Mouse (Mus musculus) MEL (cell line): ENCODE measurements around the gene Pparg. TPM values are rescaled to one million over a fixed set of nuclear protein-coding genes. Genes with fewer than 3 reads are reported as not detected.

ENCODE experiments used
- DNase-seq: peaks from one replicate; pipeline ENCODE4 v3.0.0; 2011; ENCODE audit warnings: low read depth, low spot score
- H3K27ac ChIP-seq: 2 replicates; pipeline ENCODE4 v1.5.1; 2012; ENCODE audit warnings: low read depth, mild to moderate bottlenecking, control low read depth, low read length, moderate library complexity; ENCODE audit not compliant: control insufficient read depth
- H3K27me3 ChIP-seq, 2 experiments: fragments of 150-350 bp in 1 of 2; sonication (generic) in 1 of 2; 2 replicates each; pipeline ENCODE4 v1.6.1; 2012; ENCODE audit warnings: low read length in 2 of 2, mild to moderate bottlenecking in 2 of 2, improper control_type of control experiment in 1 of 2, moderate library complexity in 1 of 2; ENCODE audit not compliant: insufficient read depth in 2 of 2, control insufficient read depth in 1 of 2
- H3K36me3 ChIP-seq, 2 experiments: 2 replicates each; pipeline ENCODE4 v1.6.1; 2012 to 2014; ENCODE audit warnings: low read length in 2 of 2, improper control_type of control experiment in 1 of 2, inconsistent platforms in 1 of 2, mild to moderate bottlenecking in 1 of 2; ENCODE audit not compliant: insufficient read depth in 2 of 2, control insufficient read depth in 1 of 2
- H3K4me1 ChIP-seq, 2 experiments: fragments of 150-350 bp in 1 of 2; sonication (generic) in 1 of 2; 2 replicates each; pipeline ENCODE4 v1.6.1; 2012; ENCODE audit warnings: low read length in 2 of 2, improper control_type of control experiment in 1 of 2, mild to moderate bottlenecking in 1 of 2; ENCODE audit not compliant: insufficient read depth in 2 of 2, control insufficient read depth in 1 of 2
- H3K4me3 ChIP-seq, 2 experiments: fragments of 150-350 bp in 1 of 2; sonication (generic) in 1 of 2; 2 replicates each; pipeline ENCODE4 v1.5.1; 2012; ENCODE audit warnings: low read depth in 2 of 2, low read length in 2 of 2, mild to moderate bottlenecking in 2 of 2, moderate library complexity in 2 of 2, control low read depth in 1 of 2, improper control_type of control experiment in 1 of 2; ENCODE audit not compliant: control insufficient read depth in 1 of 2, insufficient read depth in 1 of 2
- H3K79me2 ChIP-seq: 2 replicates; pipeline ENCODE4 v1.6.1; 2012; ENCODE audit warnings: mild to moderate bottlenecking, low read length, moderate library complexity; ENCODE audit not compliant: control insufficient read depth, poor library complexity, insufficient read depth
- H3K9ac ChIP-seq: 2 replicates; pipeline ENCODE4 v1.6.1; 2012; ENCODE audit warnings: low read depth, mild to moderate bottlenecking, control low read depth, low read length, moderate library complexity; ENCODE audit not compliant: control insufficient read depth, poor library complexity, severe bottlenecking
- H3K9me3 ChIP-seq: fragments of 150-350 bp; sonication (generic); replicated peaks from 2 replicates; pipeline ENCODE4 v1.6.1; 2012; ENCODE audit warnings: mild to moderate bottlenecking, low read length, improper control_type of control experiment, moderate library complexity; ENCODE audit not compliant: insufficient read depth
- CTCF ChIP-seq, 3 experiments: IDR thresholded peaks in 2 of 3; conservative IDR thresholded peaks in 1 of 3; 2 replicates each; pipeline ENCODE4 v1.5.1; 2011 to 2012; ENCODE audit warnings: low read length in 3 of 3, low read depth in 2 of 3, mild to moderate bottlenecking in 2 of 3, improper control_type of control experiment in 1 of 3, inconsistent platforms in 1 of 3, mixed read lengths in 1 of 3, moderate library complexity in 1 of 3; ENCODE audit not compliant: control insufficient read depth in 1 of 3, insufficient read depth in 1 of 3, poor library complexity in 1 of 3, severe bottlenecking in 1 of 3
- E2F4 ChIP-seq: IDR thresholded peaks from 2 replicates; pipeline ENCODE4 v1.6.1; 2011; ENCODE audit warnings: low read depth, low read length, improper control_type of control experiment, borderline replicate concordance
- ETS1 ChIP-seq: IDR thresholded peaks from 2 replicates; pipeline ENCODE4 v1.6.1; 2012; ENCODE audit warnings: low read depth, mild to moderate bottlenecking, inconsistent platforms, low read length, improper control_type of control experiment, moderate library complexity
- GATA1 ChIP-seq: IDR thresholded peaks from 2 replicates; pipeline ENCODE4 v1.6.1; 2011; ENCODE audit warnings: low read depth, low read length, improper control_type of control experiment
- HCFC1 ChIP-seq: IDR thresholded peaks from 2 replicates; pipeline ENCODE4 v1.6.1; 2012; ENCODE audit warnings: low read depth, mild to moderate bottlenecking, inconsistent platforms, low read length, improper control_type of control experiment, moderate library complexity
- JUND ChIP-seq: IDR thresholded peaks from 2 replicates; pipeline ENCODE4 v1.6.1; 2011; ENCODE audit warnings: low read depth, mild to moderate bottlenecking, improper control_type of control experiment, low read length
- KAT2A ChIP-seq: conservative IDR thresholded peaks from 2 replicates; pipeline ENCODE4 v1.6.1; 2012; ENCODE audit warnings: low read depth, low read length, improper control_type of control experiment, inconsistent platforms
- MAFK ChIP-seq: IDR thresholded peaks from 2 replicates; pipeline ENCODE4 v1.6.1; 2011; ENCODE audit warnings: low read depth, mild to moderate bottlenecking, low read length, improper control_type of control experiment, borderline replicate concordance
- MAZ ChIP-seq: IDR thresholded peaks from 2 replicates; pipeline ENCODE4 v1.6.1; 2012; ENCODE audit warnings: low read depth, mild to moderate bottlenecking, inconsistent platforms, low read length, improper control_type of control experiment
- MEF2A ChIP-seq: IDR thresholded peaks from 2 replicates; pipeline ENCODE4 v1.6.1; 2014; ENCODE audit warnings: low read depth, mild to moderate bottlenecking, inconsistent platforms, low read length, improper control_type of control experiment; ENCODE audit not compliant: poor library complexity, insufficient replicate concordance, severe bottlenecking; ENCODE audit errors: extremely low read depth
- MYB ChIP-seq: IDR thresholded peaks from 2 replicates; pipeline ENCODE4 v1.6.1; 2011; ENCODE audit warnings: mild to moderate bottlenecking, low read depth, low read length, improper control_type of control experiment
- MYC ChIP-seq: IDR thresholded peaks from 2 replicates; pipeline ENCODE4 v1.6.1; 2011; ENCODE audit warnings: low read depth, mild to moderate bottlenecking, low read length, improper control_type of control experiment, moderate library complexity
- NELFE ChIP-seq: IDR thresholded peaks from 2 replicates; pipeline ENCODE4 v1.6.1; 2011; ENCODE audit warnings: low read depth, low read length, improper control_type of control experiment
- POLR2AphosphoS2 ChIP-seq: IDR thresholded peaks from 2 replicates; pipeline ENCODE4 v1.6.1; 2011; ENCODE audit warnings: low read length, improper control_type of control experiment
- RAD21 ChIP-seq: IDR thresholded peaks from 2 replicates; pipeline ENCODE4 v1.6.1; 2011; ENCODE audit warnings: mild to moderate bottlenecking, low read depth, low read length, improper control_type of control experiment
- RCOR1 ChIP-seq: IDR thresholded peaks from 2 replicates; pipeline ENCODE4 v1.6.1; 2012; ENCODE audit warnings: low read depth, mild to moderate bottlenecking, inconsistent platforms, low read length, improper control_type of control experiment
- SMC3 ChIP-seq: IDR thresholded peaks from 2 replicates; pipeline ENCODE4 v1.6.1; 2011; ENCODE audit warnings: low read depth, low read length, improper control_type of control experiment
- TAL1 ChIP-seq: IDR thresholded peaks from 2 replicates; pipeline ENCODE4 v1.6.1; 2012; ENCODE audit warnings: mild to moderate bottlenecking, inconsistent platforms, low read length, moderate library complexity, mixed read lengths
- TBP ChIP-seq: IDR thresholded peaks from 2 replicates; pipeline ENCODE4 v1.8.0; 2011; ENCODE audit warnings: low read depth, low read length, improper control_type of control experiment
- UBTF ChIP-seq: IDR thresholded peaks from 2 replicates; pipeline ENCODE4 v1.6.1; 2012; ENCODE audit warnings: low read depth, mild to moderate bottlenecking, inconsistent platforms, low read length, improper control_type of control experiment, moderate library complexity, borderline replicate concordance; ENCODE audit not compliant: insufficient read depth
- USF2 ChIP-seq, 2 experiments: IDR thresholded peaks; 2 replicates each; pipeline ENCODE4 v1.6.1; 2011 to 2012; ENCODE audit warnings: improper control_type of control experiment in 2 of 2, low read length in 2 of 2, borderline replicate concordance in 1 of 2, inconsistent platforms in 1 of 2, low read depth in 1 of 2, mild to moderate bottlenecking in 1 of 2; ENCODE audit not compliant: insufficient read depth in 1 of 2
- ZKSCAN1 ChIP-seq: IDR thresholded peaks from 2 replicates; pipeline ENCODE4 v1.6.1; 2012; ENCODE audit warnings: low read depth, mild to moderate bottlenecking, inconsistent platforms, low read length, improper control_type of control experiment, moderate library complexity
- polyA plus RNA-seq, 2 experiments: library from polyadenylated mRNA; stranded (reverse) in 1 of 2; unstranded in 1 of 2; fragments of >175 nt in 1 of 2; fragments of >200 nt in 1 of 2; gene quantifications; 2 replicates each; pipeline versions ENCODE4 v1.2.1 to v1.2.4; 2012; ENCODE audit warnings: low replicate concordance in 2 of 2, low read depth in 1 of 2; ENCODE audit not compliant: insufficient read length in 2 of 2, insufficient read depth in 1 of 2, missing spikeins in 1 of 2
- total RNA-seq: library from RNA; depleted of rRNA; stranded (reverse); fragments of 300-350 nt; gene quantifications from 2 replicates; pipeline ENCODE4 v1.2.3, GENCODE M21; 2012

Pparg gene
- total and polyA plus RNA-seq, 3 experiments = 0.08 to 0.15 TPM; not detected in 1

DNA sequence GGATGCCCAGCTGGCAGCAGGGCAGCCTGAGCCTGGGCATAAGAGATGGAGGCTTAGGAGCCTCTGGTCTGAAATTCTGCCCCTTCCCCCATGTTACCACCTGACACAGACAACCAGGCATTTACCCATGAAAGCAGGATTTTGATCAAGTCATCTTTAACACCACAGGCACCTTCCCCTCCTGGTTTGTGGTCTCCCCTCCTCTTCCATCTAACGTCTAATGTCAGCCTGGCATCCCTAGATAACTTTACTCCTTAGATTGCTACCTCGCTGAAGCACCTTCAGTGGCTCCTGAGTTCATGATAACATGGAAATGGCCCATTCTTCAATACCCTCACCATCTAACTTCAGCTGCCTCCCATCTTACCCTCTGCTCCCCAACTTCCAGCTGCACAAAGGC is 157.6 kb downstream of the Pparg start:
- Histone ChIP-seq H3K36me3 (no peaks in the 10 kb centered on the region), H3K4me3 (no peak overlapping the region), H3K27me3 (peaks cover 0 to 2% of the 10 kb centered on the region in 2 experiments; a peak in 2 of 4 replicates), H3K9me3 (no peaks in the 10 kb centered on the region), H3K79me2 (no peaks in the 10 kb centered on the region), H3K27ac (no peak overlapping the region), H3K4me1 (no peaks in the 10 kb centered on the region), H3K9ac (no peak overlapping the region)
- no peak for DNase-seq
- TF ChIP-seq MAZ (no peak), MYC (no peak), USF2 (IDR thresholded peaks at IDR 0.05; ENCODE audit: borderline replicate concordance in 1 of 2, insufficient read depth in 1 of 2, low read depth in 1 of 2, low read length in 2 of 2) (no peak), RAD21 (no peak), GATA1 (no peak)

DNA sequence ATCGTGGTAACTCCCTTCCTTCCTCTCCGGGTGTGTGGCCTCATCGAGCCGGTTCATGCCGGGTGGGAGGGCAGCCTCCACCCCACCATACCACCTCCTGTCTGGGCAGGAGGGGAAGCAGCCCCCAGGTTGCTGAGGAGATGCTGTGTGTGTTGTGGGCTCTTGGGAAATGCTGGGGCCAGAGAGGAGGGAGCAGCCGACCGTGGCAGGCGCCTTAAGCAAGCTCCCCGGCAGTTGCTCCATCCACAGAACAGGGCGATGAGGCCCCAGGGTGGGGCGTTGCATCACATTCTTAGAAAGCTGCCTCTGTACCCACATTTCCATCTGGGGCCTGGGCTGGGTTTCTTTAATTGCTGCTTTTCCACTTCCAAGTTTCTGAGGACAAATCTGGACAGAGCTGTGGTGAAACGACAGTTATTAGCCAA is 158.5 kb downstream of the Pparg start:
- H3K4me1 ChIP-seq = no peaks in the 10 kb centered on the region
- no peak overlapping the region for H3K27ac ChIP-seq
- no peak for DNase-seq
- TF ChIP-seq NELFE = no peak
- no peak for TF ChIP-seq MEF2A
- TF ChIP-seq TBP = no peak
- TF ChIP-seq KAT2A = no peak
- TF ChIP-seq UBTF = no peak
- no peak for TF ChIP-seq ETS1
- no peak for TF ChIP-seq RAD21
- no peak for TF ChIP-seq CTCF (IDR thresholded peaks at IDR 0.05 in 2 of 3, conservative IDR thresholded peaks at IDR 0.05 in 1 of 3; ENCODE audit: control insufficient read depth in 1 of 3, insufficient read depth in 1 of 3, low read depth in 2 of 3, low read length in 3 of 3, poor library complexity in 1 of 3, severe bottlenecking in 1 of 3)
- no peak for TF ChIP-seq ZKSCAN1
- no peak for TF ChIP-seq POLR2AphosphoS2
- no peak for TF ChIP-seq JUND
- TF ChIP-seq MYC = no peak
- no peak for TF ChIP-seq E2F4
- TF ChIP-seq MYB = no peak
- TF ChIP-seq MAFK = no peak
- TF ChIP-seq HCFC1 = no peak
- no peak for TF ChIP-seq USF2 (IDR thresholded peaks at IDR 0.05; ENCODE audit: borderline replicate concordance in 1 of 2, insufficient read depth in 1 of 2, low read depth in 1 of 2, low read length in 2 of 2)
- no peak for TF ChIP-seq TAL1
- no peak for TF ChIP-seq SMC3
- no peak for TF ChIP-seq RCOR1
- H3K36me3 ChIP-seq = no peaks in the 10 kb centered on the region
- H3K9ac ChIP-seq = no peak overlapping the region
- H3K9me3 ChIP-seq = no peaks in the 10 kb centered on the region
- H3K27me3 ChIP-seq = peaks cover 0 to 2% of the 10 kb centered on the region in 2 experiments; a peak in 2 of 4 replicates
- no peaks in the 10 kb centered on the region for H3K79me2 ChIP-seq
- H3K4me3 ChIP-seq = no peak overlapping the region
